Mouse (Mus musculus): ENCODE measurements at regions not wholly inside any gene's neighbourhood (a gene's known extent, or its start where the extent isn't known, plus 50 kb on each side); places are given as distances from the start of the nearest gene placed in this dataset.

GRCm38 (mm10) chr12:113257243-113257642 lies 71.5 kb downstream of the Tmem121 start:
- TF ChIP-seq CTCF (IDR thresholded peaks at IDR 0.05; ENCODE audit: low read depth, low read length) (no peak), POLR2AphosphoS5 (IDR thresholded peaks at IDR 0.05; ENCODE audit: insufficient replicate concordance, low read depth, low read length) (no peak)

All from G1E (cell line).